Comparison of ENCODE assay signal across 18 mouse cellular contexts in genomic region chr9:57992781-57993591, GRCm38 (mm10). TPM values are rescaled to one million over a fixed set of nuclear protein-coding genes. Genes with fewer than 3 reads are reported as not detected.
DNase-seq lines count a peak whose midpoint lies in the region; ATAC-seq and TF ChIP-seq lines count a peak whose summit lies in the region.
"Had no signal": no experiment of that assay in that cellular context is flagged by ENCODE, and none has a peak within 500 bp of the region (broad histone marks: within the 10 kb centered on the region; RNA-seq: fewer than 3 reads in every experiment).

No protein-coding gene starts in this region.

- no peaks in the 10 kb centered on the region for H3K9me3 ChIP-seq in forebrain, embryonic 15.5 days
- no peaks in the 10 kb centered on the region for H3K9me3 ChIP-seq in forebrain, embryonic 12.5 days
- H3K9me3 ChIP-seq in midbrain, embryonic 13.5 days = no peaks in the 10 kb centered on the region
- H3K9me3 ChIP-seq in midbrain, embryonic 15.5 days = no peaks in the 10 kb centered on the region
- no peaks in the 10 kb centered on the region for H3K9me3 ChIP-seq in embryonic facial prominence, embryonic 10.5 days
- H3K9me3 ChIP-seq in limb, embryonic 14.5 days (ENCODE audit: control insufficient read depth, low read length) = no peaks in the 10 kb centered on the region
- H3K9me3 ChIP-seq: G1E; limb, embryonic 15.5 days; midbrain, embryonic 12.5 days had no signal

- H3K27me3 ChIP-seq in forebrain, embryonic 15.5 days = peaks cover 6% of the 10 kb centered on the region; the same call in 1 of the 2 replicates
- H3K27me3 ChIP-seq in forebrain, embryonic 12.5 days = peaks cover 23% of the 10 kb centered on the region
- H3K27me3 ChIP-seq in midbrain, embryonic 13.5 days = peaks cover 13% of the 10 kb centered on the region
- H3K27me3 ChIP-seq in midbrain, embryonic 15.5 days (replicated peaks) = 0 out of 2 replicates have a peak, but pooled peaks cover 4% of the 10 kb centered on the region
- peaks cover 36% of the 10 kb centered on the region for H3K27me3 ChIP-seq in embryonic facial prominence, embryonic 10.5 days (replicated peaks; ENCODE audit: low read depth, poor library complexity, severe bottlenecking)
- H3K27me3 ChIP-seq in limb, embryonic 14.5 days (ENCODE audit: control insufficient read depth, insufficient read depth, low read length) = peaks cover 18% of the 10 kb centered on the region

- H3K27ac ChIP-seq in forebrain, embryonic 15.5 days (replicated peaks) = peak overlapping the region; percentile 21; the same call in 1 of the 2 replicates
- no peak overlapping the region for H3K27ac ChIP-seq in forebrain, embryonic 12.5 days
- H3K27ac ChIP-seq in midbrain, embryonic 13.5 days = no peak overlapping the region
- H3K27ac ChIP-seq in midbrain, embryonic 15.5 days = no peak overlapping the region
- no peak overlapping the region for H3K27ac ChIP-seq in embryonic facial prominence, embryonic 10.5 days (replicated peaks)
- H3K27ac ChIP-seq in limb, embryonic 14.5 days (replicated peaks; ENCODE audit: low read depth, low read length) = 0 out of 2 replicates have a peak overlapping the region, but pooled peaks have one; percentile 3
- H3K27ac ChIP-seq: gastrocnemius, adult 2 months; limb, embryonic 15.5 days; midbrain, embryonic 12.5 days had no signal

- H3K4me3 ChIP-seq in forebrain, embryonic 15.5 days = no peak overlapping the region
- H3K4me3 ChIP-seq in forebrain, embryonic 12.5 days (replicated peaks) = no peak overlapping the region
- no peak overlapping the region for H3K4me3 ChIP-seq in midbrain, embryonic 13.5 days (replicated peaks)
- no peak overlapping the region for H3K4me3 ChIP-seq in midbrain, embryonic 15.5 days
- H3K4me3 ChIP-seq in embryonic facial prominence, embryonic 10.5 days = no peak overlapping the region
- no peak overlapping the region for H3K4me3 ChIP-seq in limb, embryonic 14.5 days (replicated peaks; ENCODE audit: low read length)
- H3K4me3 ChIP-seq: gastrocnemius, adult 2 months; limb, embryonic 15.5 days; midbrain, embryonic 12.5 days had no signal

- ATAC-seq in forebrain, embryonic 15.5 days (replicated peaks) = peak; percentile 66
- no peak for ATAC-seq in forebrain, embryonic 12.5 days (ENCODE audit: low FRiP score)
- ATAC-seq in midbrain, embryonic 13.5 days = no peak
- no peak for ATAC-seq in midbrain, embryonic 15.5 days (replicated peaks)
- ATAC-seq in limb, embryonic 14.5 days (ENCODE audit: low FRiP score, low read depth) = no peak

- no peak overlapping the region for H3K9ac ChIP-seq in forebrain, embryonic 15.5 days (replicated peaks)
- no peak overlapping the region for H3K9ac ChIP-seq in forebrain, embryonic 12.5 days
- 0 out of 2 replicates have a peak overlapping the region, but pooled peaks have one; percentile 14 for H3K9ac ChIP-seq in midbrain, embryonic 13.5 days (replicated peaks)
- H3K9ac ChIP-seq in midbrain, embryonic 15.5 days = no peak overlapping the region
- no peak overlapping the region for H3K9ac ChIP-seq in limb, embryonic 14.5 days (ENCODE audit: low read depth, low read length, severe bottlenecking)
- H3K9ac ChIP-seq: limb, embryonic 15.5 days; midbrain, embryonic 12.5 days had no signal

- H3K4me1 ChIP-seq in forebrain, embryonic 15.5 days = peaks cover 23% of the 10 kb centered on the region
- H3K4me1 ChIP-seq in forebrain, embryonic 12.5 days = peaks cover 21% of the 10 kb centered on the region
- H3K4me1 ChIP-seq in midbrain, embryonic 13.5 days (replicated peaks) = peaks cover 13% of the 10 kb centered on the region
- H3K4me1 ChIP-seq in midbrain, embryonic 15.5 days = peaks cover 8% of the 10 kb centered on the region
- H3K4me1 ChIP-seq in embryonic facial prominence, embryonic 10.5 days = peaks cover 31% of the 10 kb centered on the region
- peaks cover 10% of the 10 kb centered on the region for H3K4me1 ChIP-seq in limb, embryonic 14.5 days (ENCODE audit: control insufficient read depth, insufficient read depth, low read length)

- no peak for TF ChIP-seq POLR2A in limb, embryonic 14.5 days (IDR thresholded peaks at IDR 0.05; ENCODE audit: borderline replicate concordance, extremely low read depth, insufficient read depth, insufficient read length)

- 28% methylated on average over 8 of the region's 8 CpGs for WGBS in forebrain, embryonic 15.5 days
- WGBS in forebrain, embryonic 12.5 days = 53% methylated on average over 8 of the region's 8 CpGs
- 55% methylated on average over 8 of the region's 8 CpGs for WGBS in midbrain, embryonic 13.5 days
- WGBS in midbrain, embryonic 15.5 days = 46% methylated on average over 8 of the region's 8 CpGs
- 40% methylated on average over 8 of the region's 8 CpGs for WGBS in embryonic facial prominence, embryonic 10.5 days
- 20% methylated on average over 8 of the region's 8 CpGs for WGBS in limb, embryonic 14.5 days

- peak; percentile 35 for DNase-seq in embryonic facial prominence, embryonic 10.5 days (ENCODE audit: low spot score)
- DNase-seq in limb, embryonic 14.5 days (ENCODE audit: low spot score) = no peak
- no peak for DNase-seq in Muller cell, postnatal 12 days (ENCODE audit: inconsistent ontology term)
- no peak for DNase-seq in urinary bladder, postnatal 25 days (ENCODE audit: low spot score)
- DNase-seq: adrenal gland, postnatal 14 days; gastrocnemius, adult 2 months; heart, postnatal 36 days; kidney, adult 2 months; kidney, postnatal 4 days; lung, adult 18-20 months had no signal

- H3K36me3 ChIP-seq in forebrain, embryonic 15.5 days = no peaks in the 10 kb centered on the region
- no peaks in the 10 kb centered on the region for H3K36me3 ChIP-seq in forebrain, embryonic 12.5 days (replicated peaks)
- H3K36me3 ChIP-seq in midbrain, embryonic 13.5 days = no peaks in the 10 kb centered on the region
- H3K36me3 ChIP-seq in midbrain, embryonic 15.5 days (replicated peaks) = no peaks in the 10 kb centered on the region
- H3K36me3 ChIP-seq in embryonic facial prominence, embryonic 10.5 days (replicated peaks) = no peaks in the 10 kb centered on the region
- no peaks in the 10 kb centered on the region for H3K36me3 ChIP-seq in limb, embryonic 14.5 days (ENCODE audit: control insufficient read depth, insufficient read depth, low read length)
- H3K36me3 ChIP-seq: G1E; limb, embryonic 15.5 days; midbrain, embryonic 12.5 days had no signal

- no peak overlapping the region for H3K4me2 ChIP-seq in forebrain, embryonic 15.5 days (replicated peaks)
- no peak overlapping the region for H3K4me2 ChIP-seq in forebrain, embryonic 12.5 days
- H3K4me2 ChIP-seq in midbrain, embryonic 13.5 days (replicated peaks) = no peak overlapping the region
- no peak overlapping the region for H3K4me2 ChIP-seq in midbrain, embryonic 15.5 days
- no peak overlapping the region for H3K4me2 ChIP-seq in limb, embryonic 14.5 days (replicated peaks; ENCODE audit: low read depth, low read length, severe bottlenecking)
- H3K4me2 ChIP-seq: heart, embryonic 11.5 days; limb, embryonic 15.5 days; midbrain, embryonic 12.5 days had no signal

RNA-seq across cellular contexts. Expression of gene Cyp11a1, which starts 13.2 kb away (rescaled TPM):
- polyA plus RNA-seq in forebrain, embryonic 15.5 days (2015; fragmentation: Nextera tagmentation; extraction: Ambion mirVana) = 0.31 and 0.45 TPM in 2 replicates
- polyA plus RNA-seq in forebrain, embryonic 12.5 days (2016; fragmentation: Nextera tagmentation; extraction: Ambion mirVana) = 0.19 and 0.45 TPM in 2 replicates
- 0.30 and 0.38 TPM in 2 replicates for polyA plus RNA-seq in midbrain, embryonic 13.5 days (2015; fragmentation: Nextera tagmentation; extraction: Ambion mirVana)
- 0.44 and 1.1 TPM in 2 replicates for polyA plus RNA-seq in midbrain, embryonic 15.5 days (2015; fragmentation: Nextera tagmentation; extraction: Ambion mirVana)
- not detected in 2 replicates for polyA plus RNA-seq in embryonic facial prominence, embryonic 10.5 days (2016; fragmentation: Nextera tagmentation; extraction: Ambion mirVana)
- polyA plus RNA-seq in limb, embryonic 14.5 days (2012; rRNA removed) = 3.3 and 3.5 TPM in 2 replicates
- 4.5 and 5.7 TPM in 2 replicates for polyA plus RNA-seq in limb, embryonic 14.5 days (2014; fragmentation: Nextera tagmentation; extraction: Ambion mirVana)
- polyA plus RNA-seq: heart, embryonic 11.5 days had no signal

RNA-seq across cellular contexts. Expression of gene Sema7a, which starts 53.1 kb away (rescaled TPM):
- polyA plus RNA-seq in forebrain, embryonic 15.5 days (2015; fragmentation: Nextera tagmentation; extraction: Ambion mirVana) = 3.4 and 3.6 TPM in 2 replicates
- 0.43 and 1.4 TPM in 2 replicates for polyA plus RNA-seq in forebrain, embryonic 12.5 days (2016; fragmentation: Nextera tagmentation; extraction: Ambion mirVana)
- 1.9 and 2.7 TPM in 2 replicates for polyA plus RNA-seq in midbrain, embryonic 13.5 days (2015; fragmentation: Nextera tagmentation; extraction: Ambion mirVana)
- polyA plus RNA-seq in midbrain, embryonic 15.5 days (2015; fragmentation: Nextera tagmentation; extraction: Ambion mirVana) = 2.1 and 2.3 TPM in 2 replicates
- polyA plus RNA-seq in embryonic facial prominence, embryonic 10.5 days (2016; fragmentation: Nextera tagmentation; extraction: Ambion mirVana) = 0.08 and 0.25 TPM in 2 replicates
- 7.4 and 9.4 TPM in 2 replicates for polyA plus RNA-seq in limb, embryonic 14.5 days (2012; rRNA removed)
- 0.57 and 1.1 TPM in 2 replicates for polyA plus RNA-seq in limb, embryonic 14.5 days (2014; fragmentation: Nextera tagmentation; extraction: Ambion mirVana)

Comparison
In these comparisons a context has a peak if more than half of its experiments do, and no peak if none do; other contexts are left out.
1. H3K27ac ChIP-seq: peak in forebrain, embryonic 15.5 days (single experiment) and limb, embryonic 14.5 days (single experiment); none in forebrain, embryonic 12.5 days (single experiment), midbrain, embryonic 13.5 days (single experiment), midbrain, embryonic 15.5 days (single experiment) and embryonic facial prominence, embryonic 10.5 days (single experiment).